Mouse (Mus musculus): ENCODE data around the gene Dnajc28.
A peak's percentile ranks its signal among the peaks of the same experiment; 100 is the strongest.

Gene Dnajc28

DNA sequence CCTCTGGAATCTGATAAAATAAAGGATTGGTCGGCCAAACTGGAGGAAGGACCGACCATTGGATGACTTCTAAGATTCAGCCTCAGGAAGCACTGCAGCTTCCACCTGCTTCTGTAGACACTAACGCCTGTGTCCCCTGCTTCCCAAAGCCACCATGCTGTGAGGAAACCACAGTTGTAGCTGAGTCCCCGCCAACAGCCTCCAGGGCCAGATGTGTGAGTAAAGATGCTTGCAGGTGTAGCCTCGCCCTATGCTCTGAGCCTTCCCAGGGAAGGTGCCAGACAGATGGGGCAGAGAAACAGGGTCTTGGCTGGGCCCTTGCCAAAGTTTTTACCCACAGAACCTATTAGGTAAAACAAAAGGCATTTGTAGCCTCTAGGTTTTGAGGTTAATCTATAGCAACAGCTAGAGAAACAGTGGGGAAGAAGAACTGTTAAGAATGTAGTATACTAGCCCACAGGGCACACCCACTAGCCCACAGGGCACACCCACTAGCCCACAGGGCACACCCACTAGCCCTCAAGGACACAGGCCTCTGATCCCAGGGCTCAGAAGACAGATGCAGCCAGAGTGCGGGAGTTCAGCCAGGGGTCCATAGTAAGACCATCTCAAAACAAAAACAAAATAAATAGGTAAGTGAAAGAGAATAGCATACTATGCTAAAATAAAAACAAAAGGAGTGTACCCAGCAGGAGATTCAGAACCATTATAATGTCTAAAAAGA lies 30.9 kb downstream of the Dnajc28 start:
- DNase-seq, result peak; percentile 15

DNA sequence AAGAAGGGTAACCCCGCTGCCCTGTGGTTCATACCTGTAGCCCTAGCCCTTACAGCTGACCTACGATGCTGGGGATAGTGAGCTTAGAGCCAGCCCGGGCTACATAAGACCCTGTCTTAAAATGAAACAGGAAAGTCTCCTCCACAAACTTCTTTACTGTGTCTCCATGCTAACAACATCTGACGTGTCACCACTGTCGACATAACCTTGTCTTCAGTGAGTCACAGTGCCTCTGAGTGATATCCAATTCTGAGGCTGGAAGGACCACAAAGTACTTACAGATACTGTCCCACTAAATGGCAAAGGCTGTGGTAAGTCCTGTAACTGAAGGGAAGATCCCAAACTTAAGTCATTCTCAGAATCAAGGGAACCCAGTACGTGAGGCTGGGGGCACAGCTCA lies 32.6 kb downstream of the Dnajc28 start:
- DNase-seq, result no peak

DNA sequence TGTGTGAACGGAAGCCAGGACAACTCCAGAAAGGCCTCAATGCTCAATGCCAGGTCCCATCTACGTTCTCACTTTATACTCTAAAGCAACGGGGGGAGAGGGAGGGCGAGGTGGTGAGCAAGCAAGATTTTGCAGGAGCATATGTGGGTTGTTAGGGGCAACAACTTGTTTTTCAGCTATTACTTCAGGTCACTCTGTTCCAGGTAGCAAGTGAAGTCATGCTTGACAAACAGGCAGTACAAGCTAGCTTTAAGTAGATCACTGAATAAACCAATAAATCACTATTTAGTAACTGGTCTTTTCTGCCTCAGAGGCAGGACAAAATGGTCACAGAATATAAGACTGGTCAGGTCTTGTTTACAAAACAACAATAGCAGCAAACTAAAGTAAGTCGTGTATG lies 33.2 kb downstream of the Dnajc28 start:
- DNase-seq, result no peak

DNA sequence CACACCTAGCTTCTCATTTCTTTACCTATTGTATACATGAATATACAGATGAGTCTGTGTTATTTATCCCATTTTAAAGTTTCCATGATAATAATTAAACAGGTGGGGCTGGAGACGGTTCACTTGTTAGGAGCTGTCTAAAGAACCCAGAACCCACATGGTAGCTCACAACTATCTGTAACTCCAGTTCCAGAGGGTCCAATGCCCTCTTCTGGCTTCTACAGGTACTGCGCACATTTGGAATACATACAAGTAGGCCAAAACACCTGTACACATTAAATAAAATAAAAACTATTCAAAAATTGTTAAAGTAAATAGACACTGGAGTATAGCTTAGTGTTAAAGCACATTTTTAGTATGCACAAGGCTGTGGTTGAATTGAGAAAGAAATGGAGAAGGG lies 36.5 kb downstream of the Dnajc28 start:
- no peak for DNase-seq

DNA sequence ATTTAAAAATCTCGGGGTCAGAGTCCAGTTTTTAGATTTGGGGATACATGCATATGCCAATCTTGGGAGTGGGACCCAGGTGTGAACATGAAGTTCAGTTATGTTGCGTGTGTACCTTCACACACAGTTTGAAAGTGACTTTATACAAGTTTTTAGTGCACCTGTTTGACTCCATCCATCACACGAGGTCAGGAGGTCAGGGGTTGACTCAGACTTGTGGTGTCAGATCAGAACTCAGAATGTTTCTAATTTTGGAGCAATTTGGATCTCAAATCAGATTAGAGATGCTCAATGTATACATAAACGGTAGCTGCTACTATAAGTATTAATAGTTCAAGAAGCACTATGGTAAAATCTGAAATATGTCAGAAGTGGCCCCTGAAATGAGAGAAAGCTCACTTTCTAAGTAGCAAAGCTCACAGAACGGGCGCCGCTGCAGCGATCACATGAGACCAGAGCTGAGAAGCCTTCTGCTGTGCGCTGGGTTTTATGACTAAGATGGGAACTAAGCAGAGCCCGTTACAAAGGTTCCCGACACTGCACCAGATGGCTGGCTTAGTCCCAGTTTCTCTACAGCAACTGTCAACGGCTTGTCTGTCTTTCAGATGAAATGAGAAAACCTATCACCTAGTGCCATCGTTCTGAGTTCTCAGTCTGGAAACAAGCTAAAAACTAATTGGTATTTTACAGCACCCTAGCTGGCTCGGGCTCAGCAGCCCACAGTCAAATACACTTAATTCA lies 39.7 kb downstream of the Dnajc28 start:
- no peak for DNase-seq

DNA sequence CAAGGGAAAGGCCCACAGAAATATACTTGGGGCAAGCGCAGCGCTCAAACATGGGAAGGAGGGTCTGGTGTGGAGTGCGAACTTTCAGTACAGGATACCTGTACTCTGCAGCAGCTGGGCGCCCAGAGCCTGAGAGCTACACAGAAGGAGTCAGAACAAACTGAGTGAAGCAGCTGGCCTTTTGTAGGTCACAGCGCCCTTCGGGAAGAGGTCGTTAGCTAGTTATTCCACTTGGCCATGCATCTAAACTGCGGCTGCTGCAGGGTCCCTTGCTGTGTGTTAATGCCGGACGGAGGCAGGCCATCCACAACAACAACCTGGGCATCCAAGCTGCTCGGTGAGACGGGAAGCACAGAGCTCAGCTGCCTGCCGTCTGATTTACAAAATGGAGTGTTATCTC lies 43.7 kb downstream of the Dnajc28 start:
- DNase-seq, result no peak

DNA sequence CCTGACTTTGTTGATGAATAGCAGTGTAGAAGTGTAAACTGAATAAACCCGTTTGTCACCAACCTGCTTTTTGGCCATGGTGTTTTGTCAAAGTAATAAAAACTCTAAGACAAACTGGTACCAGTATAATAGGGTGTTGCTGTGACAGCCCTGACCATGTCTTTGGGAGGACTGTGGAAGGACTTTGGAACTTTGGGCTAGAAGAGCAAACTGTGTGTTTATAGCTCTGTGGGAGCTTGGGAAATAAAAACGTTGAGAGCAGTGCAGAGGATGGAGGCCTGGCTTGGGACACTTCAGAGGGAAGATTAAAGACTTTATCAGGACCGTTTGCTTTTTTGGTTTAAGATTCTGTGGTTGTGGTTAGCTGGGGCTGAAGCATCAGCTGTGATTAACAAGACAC lies 47.7 kb downstream of the Dnajc28 start:
- no peak for DNase-seq

DNA sequence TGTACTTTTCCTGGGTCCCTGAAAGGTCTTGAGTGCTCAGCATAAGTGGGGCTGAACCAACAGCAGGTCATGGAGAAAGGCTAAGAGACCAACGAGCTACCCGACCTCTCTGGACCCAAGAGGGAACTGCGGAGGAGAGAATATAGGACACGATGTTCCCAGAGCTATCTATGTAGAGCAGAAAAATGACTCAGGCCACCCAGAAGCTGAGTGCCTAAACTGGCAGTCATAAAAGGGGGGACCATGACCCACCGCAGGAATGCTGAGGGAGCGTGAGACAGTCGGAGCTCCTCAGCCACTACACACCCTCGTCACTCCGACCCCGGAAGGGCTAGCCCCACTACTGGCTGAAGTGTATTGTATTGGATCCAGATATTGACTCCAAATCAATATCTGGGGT lies 49.9 kb downstream of the Dnajc28 start:
- DNase-seq, result no peak

DNA sequence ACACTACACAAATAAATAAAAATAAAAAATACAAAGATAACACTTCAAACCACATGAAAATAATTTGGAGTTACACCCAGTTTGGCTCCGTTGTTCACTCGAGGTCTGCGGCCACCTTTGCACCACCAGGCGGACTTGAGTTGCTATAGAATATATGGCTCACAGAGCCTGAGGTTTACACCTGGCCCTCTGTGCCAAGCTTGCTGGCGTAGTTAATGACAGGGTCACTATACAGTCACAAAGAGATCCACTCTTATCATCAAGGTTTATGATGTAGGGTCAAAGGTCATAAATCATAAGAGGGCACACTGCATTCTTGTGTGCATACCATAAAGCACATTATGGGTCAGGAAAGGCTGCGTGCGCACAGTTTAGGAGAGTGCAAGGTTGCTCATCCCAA lies 52.8 kb downstream of the Dnajc28 start:
- no peak for DNase-seq

DNA sequence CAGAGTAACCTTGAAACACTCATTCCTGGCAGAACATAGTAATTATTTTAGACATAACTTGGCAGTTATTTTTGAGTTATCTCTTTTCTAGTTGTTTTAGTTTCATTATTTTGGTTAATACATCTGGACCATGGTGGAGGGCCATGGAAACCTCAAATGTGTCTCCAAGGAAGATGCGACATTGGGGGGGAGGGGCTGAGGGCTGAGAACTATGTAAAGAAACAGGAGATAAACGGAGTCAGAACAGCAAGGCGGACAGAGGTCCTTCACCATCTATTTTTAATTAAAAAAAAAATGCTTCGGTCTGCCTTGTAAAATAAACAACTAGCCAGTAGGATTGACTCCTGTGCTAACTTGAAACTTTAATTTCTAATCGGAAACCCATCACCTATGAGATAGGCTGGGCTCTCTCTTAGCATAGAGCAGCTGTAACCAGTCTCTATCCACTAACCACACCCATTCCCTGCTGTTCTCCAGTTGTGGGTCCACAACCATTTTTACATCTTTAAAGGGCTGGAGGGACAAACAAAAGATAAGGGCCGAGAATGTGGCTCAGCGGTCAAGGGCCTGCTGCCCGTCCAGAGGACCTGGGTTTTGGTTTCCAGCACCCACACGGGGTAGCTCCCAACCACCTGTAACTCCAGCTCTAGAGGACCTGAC lies 53.4 kb downstream of the Dnajc28 start:
- no peak for DNase-seq

DNA sequence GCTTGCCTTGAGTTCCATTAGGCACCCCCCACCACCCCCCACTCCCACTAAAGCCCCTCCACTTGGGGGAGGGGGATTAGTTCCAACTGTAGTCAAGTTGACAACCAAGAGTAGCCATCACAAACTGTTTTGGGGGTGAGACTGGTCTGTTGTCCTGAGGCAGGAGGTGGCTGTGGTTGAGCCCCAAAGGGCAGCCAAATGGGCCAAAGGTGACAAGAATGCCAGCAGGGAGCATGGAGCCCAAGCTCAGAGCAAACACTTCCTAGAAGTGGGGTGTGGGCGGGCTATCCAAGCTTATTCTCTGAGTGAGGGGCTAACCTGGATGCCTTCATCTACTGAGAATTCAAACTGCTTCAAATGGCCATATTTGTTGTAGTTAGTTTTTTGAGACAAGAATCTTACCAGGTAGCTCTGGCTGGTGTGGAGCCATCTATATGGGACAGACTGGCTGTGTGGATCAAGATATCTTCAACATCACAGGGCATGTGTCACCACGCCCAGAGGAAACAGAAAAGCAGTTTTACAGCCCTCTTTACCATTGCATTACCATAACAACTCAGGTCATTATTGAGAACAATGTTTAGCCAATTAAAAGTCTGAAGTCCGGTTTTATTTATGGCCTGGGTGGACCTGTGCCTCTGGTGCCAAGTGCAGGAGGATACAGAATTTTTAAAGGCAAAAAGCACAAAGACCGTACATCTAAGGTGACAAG lies 54.1 kb downstream of the Dnajc28 start:
- no peak for DNase-seq
